Mouse (Mus musculus): Measurements from ENCODE around the gene Elf4.
"Not testable (repeated sequence)": the region's sequence is repeated elsewhere in the genome, so short reads cannot be mapped to it uniquely, and the experiment has no call there.

The Elf4 gene

DNA sequence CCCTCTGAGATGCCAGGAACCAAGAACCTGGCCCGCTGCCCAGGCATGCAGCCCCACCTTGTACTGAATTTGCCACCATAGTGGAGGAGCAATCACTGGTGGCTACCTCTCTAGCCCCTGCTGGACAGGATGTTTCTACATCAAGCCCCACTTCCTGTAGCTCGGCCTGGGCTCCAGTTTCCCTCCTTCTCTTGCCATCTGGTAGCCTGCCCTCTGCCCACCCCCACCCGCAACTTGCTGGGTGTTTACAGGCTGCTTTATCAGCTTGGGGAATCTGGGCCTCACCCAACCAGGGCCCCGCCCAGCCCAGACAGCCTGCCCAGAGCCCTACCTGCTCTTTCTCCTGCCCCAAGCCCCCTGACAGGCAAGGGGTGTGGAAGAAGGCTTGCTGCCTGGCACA, 23.9 kb downstream of the Elf4 start:
- peak; percentile 47 for DNase-seq (ENCODE audit: low read depth, low spot score)

- DNase-seq (ENCODE audit: low read depth, low spot score), result not testable (repeated sequence)
Measured at GRCm38 (mm10) chrX:48436082-48436481, 26.9 kb downstream of the Elf4 start.

DNA sequence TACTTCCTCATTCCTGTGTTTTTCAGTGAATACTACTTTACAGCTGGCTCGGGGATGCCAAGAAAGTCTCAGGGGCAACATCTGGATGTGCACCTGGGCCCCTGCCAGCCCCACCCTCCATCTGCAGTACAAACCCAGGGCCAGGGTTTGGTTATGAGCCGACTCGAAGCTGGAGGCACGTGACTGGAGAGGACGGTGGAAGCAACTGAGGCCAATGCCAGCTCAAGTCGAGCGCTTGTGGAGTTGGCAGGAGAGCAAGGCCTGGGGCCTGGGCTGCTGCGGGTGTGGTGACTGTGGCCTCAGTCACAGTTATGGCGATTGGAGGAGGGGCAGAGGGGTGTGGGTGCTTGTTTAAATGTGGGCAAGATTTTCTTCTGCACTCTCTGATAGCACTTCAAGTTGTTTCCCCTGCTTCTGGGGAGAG, 27.4 kb downstream of the Elf4 start:
- peak; percentile 81 for DNase-seq (ENCODE audit: low read depth, low spot score)

DNA sequence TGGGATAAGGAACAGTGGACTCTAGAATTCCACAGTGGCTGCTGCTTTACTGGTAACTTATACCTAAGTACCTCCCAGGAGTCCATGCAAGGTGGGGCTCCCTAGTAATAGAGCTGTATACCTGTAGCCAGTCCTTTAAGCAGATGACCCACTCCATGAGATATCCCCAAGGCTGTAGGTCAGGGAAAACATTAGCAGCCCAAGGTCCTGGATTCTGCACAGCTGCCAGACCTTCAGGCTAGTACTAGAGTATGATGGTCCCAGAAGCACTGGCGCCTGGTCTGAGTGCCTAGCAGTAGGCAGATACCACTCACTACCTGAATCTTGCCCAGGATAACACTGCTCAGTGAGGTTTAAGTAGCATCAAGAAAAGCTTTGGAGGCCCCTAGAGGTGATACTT, 28.7 kb downstream of the Elf4 start:
- DNase-seq (ENCODE audit: low read depth, low spot score), result no peak

GRCm38 (mm10) chrX:48433527-48433899, 29.4 kb downstream of the Elf4 start:
- DNase-seq (ENCODE audit: low read depth, low spot score), result peak; percentile 90

DNA sequence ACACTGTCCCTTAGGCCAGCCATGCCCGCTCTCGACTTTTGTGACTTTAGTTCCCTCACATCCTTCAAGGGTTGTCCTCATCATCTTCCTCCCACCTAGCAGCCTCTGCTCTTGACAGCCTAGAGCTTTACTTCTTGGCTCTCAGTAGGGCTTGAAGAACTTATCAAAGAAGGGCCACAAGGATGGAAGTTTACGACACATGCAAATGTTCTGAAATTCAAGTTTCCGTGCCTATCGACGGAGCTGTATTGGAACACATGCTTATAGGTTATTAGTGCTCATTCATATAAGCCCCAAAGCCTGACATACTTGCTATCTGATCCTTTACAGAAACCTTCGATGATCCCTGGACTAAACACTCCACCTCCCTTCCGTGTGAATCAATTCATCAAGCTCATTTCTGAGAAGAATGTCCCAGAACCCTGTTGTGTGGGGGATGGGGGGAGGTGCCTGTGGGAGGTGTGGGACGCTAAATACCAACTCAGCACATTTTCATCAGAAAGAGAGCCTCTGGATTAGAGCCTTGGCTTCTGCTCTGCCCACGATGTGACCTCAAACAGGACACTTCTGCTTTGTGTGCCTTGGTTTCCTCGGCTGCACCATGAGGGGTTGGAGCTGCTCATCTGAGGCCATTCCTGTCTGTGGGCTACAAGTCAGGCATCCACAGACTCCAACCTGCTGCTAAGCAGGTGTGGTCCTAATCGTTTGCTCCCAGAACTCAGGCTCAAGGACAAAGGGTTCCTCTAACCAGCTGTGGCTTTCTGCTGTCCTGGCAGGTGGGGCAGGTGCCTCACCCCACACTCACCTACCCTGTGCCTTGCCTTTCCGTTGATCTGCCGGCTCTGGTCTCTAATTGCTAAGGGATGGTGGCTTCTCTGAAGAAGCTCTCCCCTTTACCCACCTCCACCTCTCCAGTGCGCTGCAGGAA, 30.1 kb downstream of the Elf4 start:
- no peak for DNase-seq (ENCODE audit: low read depth, low spot score)

- peak; percentile 60 for DNase-seq (ENCODE audit: low read depth, low spot score)
Measured at GRCm38 (mm10) chrX:48429538-48429937, 33.4 kb downstream of the Elf4 start.

- no peak for DNase-seq (ENCODE audit: low read depth, low spot score)
Measured at GRCm38 (mm10) chrX:48429100-48429499, 33.8 kb downstream of the Elf4 start.

DNA sequence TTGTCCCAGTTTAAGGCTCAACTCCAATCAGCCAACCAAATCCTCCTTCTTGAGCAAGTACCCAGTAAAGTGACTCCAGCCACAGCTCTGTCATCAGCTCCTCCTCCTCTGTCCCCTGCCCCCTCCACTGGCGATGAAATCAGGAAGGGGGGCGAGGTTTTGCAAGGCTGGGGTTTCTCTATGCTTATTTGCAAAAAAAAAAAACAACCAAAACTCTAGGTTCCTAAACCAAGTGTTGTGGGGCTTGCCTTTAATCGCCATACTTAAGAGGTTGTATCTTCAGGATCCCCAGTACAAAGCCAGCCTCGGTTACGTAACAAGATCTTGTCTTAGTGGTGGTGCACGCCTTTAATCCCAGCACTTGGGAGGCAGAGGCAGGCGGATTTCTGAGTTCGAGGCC, 34.3 kb downstream of the Elf4 start:
- no peak for DNase-seq (ENCODE audit: low read depth, low spot score)

GRCm38 (mm10) chrX:48428241-48428640, 34.7 kb downstream of the Elf4 start:
- DNase-seq (ENCODE audit: low read depth, low spot score), result no peak

DNA sequence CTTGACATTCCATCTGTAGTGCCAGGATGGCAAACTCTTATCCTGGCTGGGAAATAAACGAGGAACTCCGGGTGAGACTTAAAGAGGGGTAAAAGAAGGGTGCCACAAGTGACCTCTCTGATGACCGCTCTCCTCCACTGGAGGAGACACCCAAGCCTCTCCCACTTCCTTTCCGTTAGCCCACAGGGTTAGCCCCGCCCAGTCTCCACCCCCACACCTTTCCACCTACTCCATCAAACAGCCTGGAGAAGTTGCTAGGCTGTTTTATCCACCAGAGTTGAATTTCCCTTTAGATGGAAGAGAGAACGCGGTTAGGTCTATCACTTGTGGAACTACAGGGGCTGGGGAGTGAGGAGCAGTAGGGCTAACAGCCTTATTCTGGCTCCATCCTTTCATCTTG, 37.7 kb downstream of the Elf4 start:
- DNase-seq (ENCODE audit: low read depth, low spot score), result peak; percentile 49

DNA sequence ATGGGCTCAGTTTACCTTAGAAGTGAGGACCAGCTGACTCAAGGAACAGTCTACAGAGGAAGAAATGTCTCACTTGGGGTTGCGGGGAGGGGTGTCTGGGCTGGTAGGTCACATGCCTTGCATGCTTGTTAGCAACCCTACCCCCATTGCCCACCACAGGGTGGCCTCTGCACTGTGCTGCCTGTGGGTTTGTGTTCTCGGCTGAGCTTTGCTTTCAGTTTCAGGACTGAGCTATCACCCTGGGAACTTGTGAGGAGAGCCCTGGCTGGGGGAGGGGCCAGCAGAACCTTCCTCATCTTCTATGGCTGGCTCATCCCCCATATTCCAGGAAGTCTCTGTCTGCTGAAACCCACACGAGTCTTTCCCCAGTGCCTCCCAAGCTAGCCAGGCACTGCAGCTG, 38.3 kb downstream of the Elf4 start:
- peak; percentile 48 for DNase-seq (ENCODE audit: low read depth, low spot score)

DNA sequence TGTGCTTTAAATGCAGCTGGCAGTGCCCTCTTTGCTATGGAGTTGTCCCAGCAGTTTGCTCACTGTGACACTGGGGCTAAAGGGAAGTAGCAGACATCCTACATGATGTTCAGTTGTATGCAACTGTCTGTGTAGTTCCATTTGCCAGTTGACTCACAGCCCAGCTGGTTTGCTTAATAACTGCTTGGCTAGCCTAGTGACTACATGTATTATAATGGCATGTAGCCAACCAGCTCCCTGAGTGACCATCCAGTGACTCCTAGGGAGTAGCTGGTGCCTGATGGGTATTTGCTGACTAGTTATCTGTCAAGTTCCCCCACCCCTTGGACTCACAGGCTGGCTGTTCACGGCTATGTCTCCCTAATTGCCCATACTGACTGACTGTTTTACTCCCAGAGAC, 39.3 kb downstream of the Elf4 start:
- DNase-seq (ENCODE audit: low read depth, low spot score), result no peak

- DNase-seq (ENCODE audit: low read depth, low spot score), result peak; percentile 67
Measured at GRCm38 (mm10) chrX:48422986-48423385, 39.9 kb downstream of the Elf4 start.

GRCm38 (mm10) chrX:48418417-48418816, 44.5 kb downstream of the Elf4 start:
- no peak for DNase-seq (ENCODE audit: low read depth, low spot score)

GRCm38 (mm10) chrX:48414291-48414690, 48.6 kb downstream of the Elf4 start:
- DNase-seq (ENCODE audit: low read depth, low spot score), result no peak

DNA sequence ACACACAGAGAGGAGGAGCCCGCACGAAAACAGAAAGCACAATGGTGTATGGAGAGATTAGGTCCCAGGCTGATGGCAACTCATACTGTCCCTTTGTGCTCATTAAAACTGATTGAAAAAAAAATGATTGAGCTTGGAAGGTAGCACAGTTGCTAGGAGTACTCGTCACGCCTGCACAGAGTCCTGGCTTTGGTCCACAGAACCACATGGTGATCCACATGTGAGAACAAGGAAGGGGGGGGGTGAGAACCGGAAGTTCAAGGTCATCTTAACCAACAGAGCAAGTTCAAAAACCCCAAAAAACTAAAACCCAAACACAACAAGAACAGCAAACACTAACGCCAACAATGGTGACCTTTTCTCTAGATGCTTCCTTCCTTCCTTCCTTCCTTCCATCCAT, 50.3 kb downstream of the Elf4 start:
- DNase-seq (ENCODE audit: low read depth, low spot score), result no peak

DNA sequence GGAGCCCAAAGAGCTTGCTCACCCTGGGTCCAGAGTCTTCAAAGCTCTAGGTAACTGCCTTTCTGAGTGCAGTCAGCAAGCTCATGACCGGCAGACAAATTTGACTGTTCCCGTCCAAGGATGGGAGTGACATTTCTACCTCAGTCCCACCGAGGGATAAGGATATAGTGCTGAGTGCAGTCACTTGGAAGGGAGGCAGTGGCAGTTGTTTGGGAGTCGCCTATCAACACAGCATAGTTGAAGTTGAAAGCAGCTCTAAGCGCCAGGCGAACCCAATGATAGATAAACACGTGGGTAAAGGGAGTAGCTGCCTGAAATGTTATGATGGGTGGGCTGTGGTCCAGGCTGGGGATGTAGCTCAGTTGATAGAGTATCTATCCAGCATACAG, 52.5 kb downstream of the Elf4 start:
- DNase-seq (ENCODE audit: low read depth, low spot score), result no peak

GRCm38 (mm10) chrX:48409611-48410387, 53.1 kb downstream of the Elf4 start:
- peak; percentile 88 for DNase-seq (ENCODE audit: low read depth, low spot score)

GRCm38 (mm10) chrX:48405141-48405540, 57.8 kb downstream of the Elf4 start:
- DNase-seq (ENCODE audit: low read depth, low spot score), result no peak

GRCm38 (mm10) chrX:48399994-48400393, 62.9 kb downstream of the Elf4 start:
- no peak for DNase-seq (ENCODE audit: low read depth, low spot score)

DNA sequence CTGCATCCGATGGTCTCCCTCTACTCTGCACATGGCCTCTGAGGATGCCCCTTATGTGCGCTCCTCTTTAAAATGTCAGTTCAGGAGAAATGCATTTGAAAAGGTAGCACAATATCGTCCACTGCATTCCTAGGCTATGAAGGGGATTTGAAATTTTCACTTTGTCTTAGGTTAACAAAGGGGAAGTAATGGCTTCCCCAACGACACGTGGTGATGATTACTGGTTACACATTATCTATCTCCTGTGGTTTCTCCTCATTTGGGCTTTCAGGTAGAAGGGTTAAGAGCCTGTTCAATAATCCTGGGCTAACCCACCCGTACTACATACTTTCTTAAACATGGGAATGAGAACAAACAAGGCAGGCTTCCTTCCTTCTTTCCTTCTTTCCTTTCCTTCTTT, 73.6 kb downstream of the Elf4 start:
- no peak for DNase-seq (ENCODE audit: low read depth, low spot score)

DNA sequence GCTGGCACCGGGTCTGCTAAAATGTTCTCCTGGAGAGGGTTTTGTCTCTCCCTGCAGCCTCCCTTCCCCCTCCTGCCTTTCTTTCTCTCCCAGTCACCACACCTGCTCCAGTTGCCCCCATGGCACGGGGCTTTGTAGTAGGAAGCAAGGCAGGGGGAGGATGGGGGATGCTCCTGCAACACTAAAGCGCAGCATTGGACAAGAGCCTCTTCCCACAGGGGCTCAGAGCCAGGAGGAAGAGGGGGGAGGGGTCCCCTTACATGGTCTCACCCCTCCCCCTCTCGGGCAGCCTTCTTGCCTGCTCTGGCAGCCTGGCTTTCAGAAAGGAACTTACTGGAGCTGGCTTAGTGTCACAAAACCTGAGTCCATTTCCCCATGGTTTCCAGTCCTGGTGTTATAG, 77.0 kb downstream of the Elf4 start:
- DNase-seq (ENCODE audit: low read depth, low spot score), result no peak

Measured in A20 (cell line).